Mouse (Mus musculus) heart, adult 18-20 months (tissue): ENCODE results near the gene Ppp2r3a. TPM values are rescaled to one million over a fixed set of nuclear protein-coding genes. Genes with fewer than 3 reads are reported as not detected.

Experiments
- DNase-seq, 2 experiments: peaks; one replicate each; pipeline ENCODE4 v3.0.0; 2021 to 2022; ENCODE audit warnings: mixed read lengths in 1 of 2
- total RNA-seq, 2 experiments: library from RNA; stranded (reverse); gene quantifications; 2 replicates each; pipeline ENCODE4 v1.2.3; 2021

The Ppp2r3a gene
- total RNA-seq, 2 experiments from 2014 or later, result 206 to 224 TPM

DNA sequence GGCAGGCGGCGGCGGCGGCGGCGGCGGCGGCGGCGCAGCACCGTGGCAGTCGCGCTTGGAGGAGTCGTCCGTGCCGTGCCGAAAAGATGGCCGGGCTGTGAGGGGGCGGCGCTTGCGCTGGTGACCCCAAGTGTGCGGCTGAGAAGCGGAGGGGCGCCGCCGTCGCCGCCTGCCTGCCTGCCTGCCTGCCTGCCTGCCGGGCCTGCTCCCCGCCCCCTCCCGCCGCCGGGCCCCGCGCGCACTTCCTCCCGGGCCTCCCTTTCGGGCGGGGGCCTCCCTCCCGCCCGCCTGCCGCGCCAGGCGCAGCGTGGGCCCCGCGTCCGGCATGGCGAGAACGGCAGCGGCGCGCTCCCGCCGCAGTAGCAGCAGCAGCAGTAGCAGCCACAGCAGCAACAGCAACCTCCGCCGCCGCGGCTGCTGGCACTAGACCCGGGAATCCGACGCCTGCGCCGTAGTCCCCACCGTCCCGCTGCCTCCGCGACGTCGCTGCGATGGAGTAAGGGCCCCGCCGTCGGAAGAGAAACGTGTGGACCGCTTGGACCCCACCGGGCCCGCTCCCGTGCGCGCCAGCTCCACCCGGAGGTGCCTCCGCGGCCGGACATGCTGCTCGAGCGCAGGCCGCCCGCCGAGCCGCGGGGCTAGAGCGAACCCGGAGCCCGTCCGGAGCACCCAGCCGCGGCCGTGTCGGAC, 177.1 kb downstream of the Ppp2r3a start:
- DNase-seq, result peak; percentile 87 to 93

DNA sequence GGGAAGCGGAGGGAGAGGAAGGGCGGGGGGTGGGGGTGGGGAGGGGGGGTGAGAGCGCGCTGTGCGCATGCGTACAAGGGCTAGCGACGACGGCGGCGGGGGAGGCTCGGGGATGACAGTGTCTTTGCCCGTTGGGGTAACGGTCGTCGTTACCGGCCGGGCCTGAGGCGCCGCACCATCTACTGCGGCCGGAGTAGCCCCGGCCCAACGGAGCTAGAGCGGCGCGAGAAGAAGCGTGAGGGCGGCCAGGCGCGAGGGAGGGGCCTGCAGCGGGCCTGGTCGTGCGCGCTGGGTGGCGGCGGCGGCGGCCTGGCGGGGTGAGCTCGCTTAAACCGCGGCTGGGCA, 177.6 kb downstream of the Ppp2r3a start, which contains the start of gene Msl2:
TSS of gene Msl2 (plus strand) at position 115 of the 345 bp plus-strand sequence.
- DNase-seq, result no peak

DNA sequence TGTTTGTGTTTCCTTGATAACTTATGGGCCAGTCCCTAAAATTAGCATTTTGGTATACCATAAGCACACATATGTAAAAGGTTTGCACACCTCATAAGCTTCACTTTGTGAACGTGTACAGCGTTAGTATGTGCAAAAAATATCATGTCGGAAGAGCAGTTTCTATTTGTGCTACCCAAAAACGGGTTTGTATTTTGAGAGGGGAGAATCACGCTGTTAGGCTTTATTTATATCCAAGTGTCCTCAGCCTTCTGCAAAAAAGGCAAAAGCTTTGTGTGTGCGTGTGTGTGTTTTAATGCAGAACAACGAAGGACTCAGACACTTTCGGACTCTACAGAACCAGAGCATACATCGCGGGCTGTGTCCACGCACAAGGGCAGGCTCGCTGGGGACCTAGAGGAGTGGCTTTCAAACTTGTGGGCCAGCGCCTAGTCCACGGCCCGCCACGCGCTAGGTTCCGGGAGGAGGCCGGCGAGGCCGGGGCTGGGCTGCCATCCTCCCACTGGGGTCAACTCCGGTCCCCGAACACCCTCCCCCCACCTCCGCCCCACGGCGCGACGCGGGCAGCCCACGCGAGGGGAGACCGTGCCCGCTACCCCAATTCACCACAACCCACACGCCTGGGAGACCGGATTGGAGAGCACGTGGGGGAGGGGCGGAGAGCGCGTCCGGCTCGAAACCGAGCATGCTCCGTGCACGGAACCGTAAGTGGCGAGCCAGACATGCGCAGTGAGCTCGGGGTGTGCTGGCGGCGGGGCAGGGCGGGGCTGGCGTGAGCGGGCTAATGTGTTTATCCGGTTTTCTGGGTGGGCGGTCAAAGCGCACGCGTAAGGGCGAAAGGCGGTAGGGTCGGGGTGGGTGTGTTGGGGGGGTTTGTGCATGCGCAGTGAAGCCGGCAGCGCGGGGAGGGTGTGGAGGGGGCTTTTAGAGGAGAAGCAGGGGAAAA, 178.3 kb downstream of the Ppp2r3a start:
- peak; percentile 99 for DNase-seq

DNA sequence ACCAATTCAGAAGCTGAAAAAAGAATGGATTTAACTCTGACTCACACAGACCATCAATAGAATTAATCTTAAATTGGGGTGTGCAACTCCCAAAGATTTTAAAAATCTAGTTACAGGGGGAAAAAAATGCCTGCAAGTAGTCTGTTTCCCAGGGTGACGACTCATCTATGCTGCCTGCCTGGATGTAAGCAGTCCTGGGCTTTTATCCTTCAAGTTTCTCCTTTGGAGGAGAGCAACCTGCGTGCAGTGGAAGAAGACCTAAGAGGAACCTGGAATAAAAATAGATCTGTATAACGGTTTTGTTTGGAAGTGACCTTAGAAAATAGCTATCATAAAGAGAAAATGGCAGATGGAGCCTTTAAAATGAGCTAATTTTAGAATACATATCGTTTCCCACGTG, 179.1 kb downstream of the Ppp2r3a start:
- DNase-seq, result no peak

DNA sequence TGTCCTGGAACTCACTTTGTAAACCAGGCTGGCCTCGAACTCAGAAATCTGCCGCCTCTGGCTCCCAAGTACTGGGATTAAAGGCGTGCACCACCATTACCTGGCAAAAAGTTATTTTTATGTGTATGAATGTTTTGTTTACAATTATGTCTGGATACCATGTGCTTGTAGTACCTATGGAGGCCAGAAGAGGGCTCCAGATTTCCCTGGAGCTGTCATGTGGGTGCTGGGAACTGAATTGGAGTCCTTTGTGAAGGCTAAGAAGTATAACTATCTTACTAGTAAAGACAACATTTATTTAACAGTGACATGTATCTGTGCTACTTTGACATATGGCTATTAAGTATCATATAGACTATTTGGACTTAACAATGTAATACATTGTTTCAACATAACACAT, 181.8 kb downstream of the Ppp2r3a start:
- DNase-seq, result no peak

DNA sequence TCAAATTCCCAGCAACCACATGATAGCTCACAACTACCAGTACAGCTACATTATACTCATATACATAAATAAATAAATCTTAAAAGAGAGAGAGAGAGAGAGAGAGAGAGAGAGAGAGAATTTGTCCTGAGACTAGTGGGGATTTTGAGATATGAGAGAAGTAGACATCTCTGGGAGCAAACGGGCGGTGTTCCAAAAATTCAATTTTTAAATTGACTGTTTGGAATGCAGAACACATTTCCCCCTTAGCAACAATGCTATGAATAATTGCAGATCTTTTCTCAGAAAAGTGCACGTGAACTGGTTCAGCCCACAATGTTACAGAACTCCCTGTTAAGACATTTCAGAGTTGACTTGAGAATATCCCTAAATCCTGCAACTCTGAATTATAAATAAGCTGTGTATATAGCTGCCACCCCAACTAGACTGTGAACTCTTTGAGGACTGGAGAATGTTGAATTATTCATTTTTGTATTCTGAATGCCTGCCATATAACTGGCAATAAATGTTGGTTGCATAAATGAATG, 186.5 kb downstream of the Ppp2r3a start:
- no peak for DNase-seq

DNA sequence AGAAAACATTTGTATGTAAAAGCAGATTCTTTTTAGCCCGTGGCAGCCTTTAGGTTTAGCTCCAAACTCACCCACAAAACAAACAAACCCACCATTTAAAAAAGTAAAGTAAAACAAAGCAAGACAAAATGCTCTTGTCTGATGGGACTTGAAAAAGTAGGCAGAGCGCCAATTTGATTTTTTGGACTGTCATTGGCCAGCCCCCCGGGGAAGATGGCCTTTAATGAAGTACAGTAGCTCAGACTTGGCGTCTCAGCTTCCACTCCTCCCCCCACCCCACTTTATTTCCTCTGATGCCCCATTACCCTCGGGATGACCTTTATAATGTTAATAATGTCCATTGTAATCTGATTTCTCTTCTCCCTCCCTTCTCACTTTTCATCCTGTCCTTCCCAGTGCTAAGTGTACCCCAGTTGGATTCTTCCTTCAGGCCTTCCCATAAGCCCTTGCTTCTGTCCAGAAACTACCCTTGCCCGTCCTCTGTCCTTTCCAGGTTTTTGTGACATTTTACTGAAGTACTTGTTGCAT, 189.3 kb downstream of the Ppp2r3a start:
- no peak for DNase-seq

DNA sequence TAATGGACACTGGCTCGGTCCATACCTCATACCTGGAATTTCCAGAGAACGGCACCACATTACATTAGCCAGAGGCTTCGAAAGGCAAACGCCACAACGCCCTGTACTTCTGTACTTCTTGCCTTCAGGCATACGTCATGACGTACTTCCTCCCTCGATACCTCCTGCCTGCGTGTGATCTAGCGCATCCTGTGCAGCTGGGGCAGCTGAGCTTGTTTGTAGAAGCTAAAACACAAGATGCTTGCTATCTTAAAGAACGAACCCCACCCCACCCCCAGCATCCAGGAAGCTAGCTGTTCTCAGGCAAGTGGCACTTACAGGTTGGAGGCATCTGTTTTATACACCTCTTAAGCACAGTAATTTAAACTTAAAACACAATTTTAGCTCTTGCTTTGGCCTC, 190.6 kb downstream of the Ppp2r3a start:
- no peak for DNase-seq

DNA sequence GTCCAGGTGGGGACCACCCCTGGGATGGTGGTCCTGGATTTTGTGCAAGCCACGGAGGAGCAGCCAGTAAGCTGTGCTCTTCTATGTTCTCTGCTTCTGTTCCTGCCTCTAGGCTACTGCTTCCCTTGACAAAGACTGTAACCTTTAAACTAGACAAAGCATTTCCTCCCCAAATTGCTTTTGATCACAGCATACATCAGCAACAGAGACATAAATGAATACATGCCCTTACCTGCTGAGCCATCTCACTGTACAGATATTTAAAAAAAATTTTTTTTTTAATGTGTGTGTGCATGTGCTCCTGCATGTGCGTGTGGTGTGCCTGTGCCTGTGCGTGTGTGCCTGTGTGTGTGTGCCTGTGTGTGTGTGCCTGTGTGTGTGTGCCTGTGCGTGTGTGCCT, 194.4 kb downstream of the Ppp2r3a start:
- DNase-seq, result no peak

Other genes with a start within 250 kb of the Ppp2r3a start
- gene Pccb, start 216.9 kb downstream of the Ppp2r3a start, total RNA-seq, result 100 to 1,000 TPM; 107 TPM
- gene Msl2, start 177.7 kb downstream of the Ppp2r3a start, total RNA-seq, result 10 to 100 TPM; 30.8 to 33.9 TPM